Mouse (Mus musculus): ENCODE data around the gene Mrpl11. TPM values are rescaled to one million over a fixed set of nuclear protein-coding genes. Genes with fewer than 3 reads are reported as not detected.

Gene Mrpl11
- total RNA-seq, 1 experiment, result 102 TPM

DNA sequence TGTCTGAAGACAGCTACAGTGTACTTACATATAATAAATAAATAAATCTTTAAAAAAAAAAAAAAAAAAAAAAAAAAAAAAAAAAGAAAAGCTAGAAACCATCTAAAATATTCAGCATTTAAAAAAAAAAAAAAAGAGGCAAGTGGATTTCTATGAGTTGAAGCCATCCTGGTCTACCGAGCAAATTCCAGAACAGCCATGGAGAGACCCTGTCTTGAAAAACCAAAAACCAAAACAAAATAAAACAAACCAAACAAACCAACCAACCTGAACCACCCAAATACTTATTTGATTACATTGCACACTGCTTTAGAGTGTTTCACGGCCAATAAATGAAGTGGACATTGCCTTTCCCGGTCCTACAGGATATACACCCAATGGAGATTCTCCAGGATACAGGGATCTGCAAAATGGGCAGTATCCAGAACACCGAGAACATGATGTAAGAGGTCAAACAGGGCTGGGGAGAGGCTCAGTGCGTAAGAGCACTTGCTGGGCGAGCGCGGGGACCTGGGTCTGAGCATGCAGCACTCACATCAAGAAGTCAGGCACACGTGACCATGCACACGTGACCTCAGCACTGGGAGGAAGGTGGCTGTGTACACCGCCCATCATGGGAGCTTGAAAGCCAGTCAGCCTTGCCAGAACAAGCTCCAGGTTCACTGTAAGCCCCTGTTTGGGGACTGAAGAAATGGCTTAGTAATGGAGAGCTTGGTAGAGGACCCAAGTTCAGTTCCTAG, 36.7 kb upstream of the Mrpl11 start:
- TF ChIP-seq HCFC1 (IDR thresholded peaks at IDR 0.05; ENCODE audit: borderline replicate concordance, insufficient read depth, low read length), result no peak
- peak; percentile 91 for TF ChIP-seq ZNF384 (IDR thresholded peaks at IDR 0.05; ENCODE audit: low read depth, low read length)
- TF ChIP-seq ZC3H11A (IDR thresholded peaks at IDR 0.05; ENCODE audit: borderline replicate concordance, low read depth, low read length), result no peak
- TF ChIP-seq CHD2 (IDR thresholded peaks at IDR 0.05; ENCODE audit: low read depth, low read length), result no peak
- DNase-seq (ENCODE audit: low read depth, low spot score), result peak; percentile 47
- Histone ChIP-seq H3K9me3 (ENCODE audit: control insufficient read depth, insufficient read depth, low read depth, low read length) (no peaks in the 10 kb centered on the region), H3K4me1 (ENCODE audit: control insufficient read depth in 2 of 2, insufficient read depth in 2 of 2, low read length in 2 of 2, poor library complexity in 1 of 2) (peaks cover 0 to 15% of the 10 kb centered on the region in 2 experiments; a peak in 2 of 4 replicates), H3K27ac (ENCODE audit: insufficient read depth, low read depth, low read length, poor library complexity, severe bottlenecking) (peak overlapping the region; percentile 2; the same call in 1 of the 2 replicates), H3K9ac (ENCODE audit: insufficient read depth, low read depth, low read length, poor library complexity, severe bottlenecking) (peak overlapping the region; percentile 57; the same call in 1 of the 2 replicates), H3K36me3 (ENCODE audit: control insufficient read depth, insufficient read depth, low read length, poor library complexity, severe bottlenecking) (peaks cover 44% of the 10 kb centered on the region), H3K4me3 (ENCODE audit: insufficient read depth in 1 of 2, low read depth in 1 of 2, low read length in 2 of 2, poor library complexity in 1 of 2, severe bottlenecking in 1 of 2) (peak overlapping the region in 1 of 2 experiments; percentile 20; a peak in 1 of 4 replicates)
- in situ Hi-C loops (cut with MboI; ENCODE audit: low sequenced_read_pairs in 2 of 2, unreplicated experiment in 2 of 2), result no loop called here

- peak within 1 kb of the TSS; percentile 77 to 98 for H3K4me3 ChIP-seq (ENCODE audit: insufficient read depth in 1 of 2, low read depth in 1 of 2, low read length in 2 of 2, poor library complexity in 1 of 2, severe bottlenecking in 1 of 2)
- H3K4me1 ChIP-seq (ENCODE audit: control insufficient read depth in 2 of 2, insufficient read depth in 2 of 2, low read length in 2 of 2, poor library complexity in 1 of 2), result peaks cover 0 to 16% of the 10 kb centered on the region in 2 experiments; a peak in 3 of 4 replicates
- no peaks in the 10 kb centered on the region for H3K9me3 ChIP-seq (ENCODE audit: control insufficient read depth, insufficient read depth, low read depth, low read length)
- peak within 1 kb of the TSS; percentile 75 for H3K9ac ChIP-seq (ENCODE audit: insufficient read depth, low read depth, low read length, poor library complexity, severe bottlenecking)
- H3K36me3 ChIP-seq (ENCODE audit: control insufficient read depth, insufficient read depth, low read length, poor library complexity, severe bottlenecking), result peaks cover 18% of the 10 kb centered on the region
- peak; percentile 99 for DNase-seq (ENCODE audit: low read depth, low spot score)
- in situ Hi-C loops (cut with MboI; ENCODE audit: low sequenced_read_pairs in 2 of 2, unreplicated experiment in 2 of 2), result no loop called here
- peak within 1 kb of the TSS; percentile 59; the same call in 1 of the 2 replicates for H3K27ac ChIP-seq (ENCODE audit: insufficient read depth, low read depth, low read length, poor library complexity, severe bottlenecking)
- TF ChIP-seq ZC3H11A (IDR thresholded peaks at IDR 0.05; ENCODE audit: borderline replicate concordance, low read depth, low read length), result no peak
- TF ChIP-seq CHD2 (IDR thresholded peaks at IDR 0.05; ENCODE audit: low read depth, low read length), result peak; percentile 76; the same call in 1 of the 2 replicates
- TF ChIP-seq MAFK (IDR thresholded peaks at IDR 0.05; ENCODE audit: insufficient read depth, low read depth, low read length), result no peak
- TF ChIP-seq ZNF384 (IDR thresholded peaks at IDR 0.05; ENCODE audit: low read depth, low read length), result 0 out of 2 replicates have a peak, but pooled peaks have one; percentile 6
- peak; percentile 54; the same call in 1 of the 2 replicates for TF ChIP-seq HCFC1 (IDR thresholded peaks at IDR 0.05; ENCODE audit: borderline replicate concordance, insufficient read depth, low read length)
Measured at GRCm38 (mm10) chr19:4927904-4928531, 33.9 kb upstream of the Mrpl11 start, which contains the start of gene Dpp3. Gene Dpp3 (minus strand): TSS chr19:4928287.

DNA sequence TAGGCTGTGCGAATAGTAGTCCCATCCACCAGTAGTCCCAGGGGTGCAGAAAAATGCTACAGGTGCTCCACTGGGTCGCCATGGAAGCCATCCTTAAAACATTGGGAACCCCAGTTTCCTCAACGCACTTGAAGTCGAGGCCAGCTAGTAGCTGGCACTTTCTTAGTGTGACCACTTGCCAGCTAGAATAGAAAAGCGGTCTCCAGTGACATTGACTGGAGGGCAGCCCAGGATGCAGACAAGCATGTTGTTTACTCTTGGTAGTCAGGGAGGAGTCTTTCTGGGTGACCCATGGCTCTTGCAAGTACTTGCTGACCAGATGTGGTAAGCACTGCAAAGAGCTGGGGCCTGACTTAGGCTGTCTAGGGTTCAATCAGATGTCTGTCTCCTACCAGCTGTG, 33.2 kb upstream of the Mrpl11 start:
- no peak for DNase-seq (ENCODE audit: low read depth, low spot score)
- peaks cover 0 to 16% of the 10 kb centered on the region in 2 experiments; a peak in 3 of 4 replicates for H3K4me1 ChIP-seq (ENCODE audit: control insufficient read depth in 2 of 2, insufficient read depth in 2 of 2, low read length in 2 of 2, poor library complexity in 1 of 2)
- in situ Hi-C loops (cut with MboI; ENCODE audit: low sequenced_read_pairs in 2 of 2, unreplicated experiment in 2 of 2), result no loop called here
- peaks cover 10% of the 10 kb centered on the region for H3K36me3 ChIP-seq (ENCODE audit: control insufficient read depth, insufficient read depth, low read length, poor library complexity, severe bottlenecking)
- TF ChIP-seq ZC3H11A (IDR thresholded peaks at IDR 0.05; ENCODE audit: borderline replicate concordance, low read depth, low read length), result no peak
- TF ChIP-seq CHD2 (IDR thresholded peaks at IDR 0.05; ENCODE audit: low read depth, low read length), result no peak
- TF ChIP-seq ZNF384 (IDR thresholded peaks at IDR 0.05; ENCODE audit: low read depth, low read length), result no peak
- no peak for TF ChIP-seq HCFC1 (IDR thresholded peaks at IDR 0.05; ENCODE audit: borderline replicate concordance, insufficient read depth, low read length)
- TF ChIP-seq MAFK (IDR thresholded peaks at IDR 0.05; ENCODE audit: insufficient read depth, low read depth, low read length), result no peak
- peak overlapping the region in 1 of 2 experiments; percentile 98; a peak in 2 of 4 replicates for H3K4me3 ChIP-seq (ENCODE audit: insufficient read depth in 1 of 2, low read depth in 1 of 2, low read length in 2 of 2, poor library complexity in 1 of 2, severe bottlenecking in 1 of 2)
- no peak overlapping the region for H3K27ac ChIP-seq (ENCODE audit: insufficient read depth, low read depth, low read length, poor library complexity, severe bottlenecking)
- H3K9ac ChIP-seq (ENCODE audit: insufficient read depth, low read depth, low read length, poor library complexity, severe bottlenecking), result peak overlapping the region; percentile 75; the same call in 1 of the 2 replicates
- no peaks in the 10 kb centered on the region for H3K9me3 ChIP-seq (ENCODE audit: control insufficient read depth, insufficient read depth, low read depth, low read length)

GRCm38 (mm10) chr19:4936896-4937295, 25.1 kb upstream of the Mrpl11 start:
- peaks cover 0 to 2% of the 10 kb centered on the region in 2 experiments; a peak in 1 of 4 replicates for H3K4me1 ChIP-seq (ENCODE audit: control insufficient read depth in 2 of 2, insufficient read depth in 2 of 2, low read length in 2 of 2, poor library complexity in 1 of 2)
- no peak for TF ChIP-seq MAFK (IDR thresholded peaks at IDR 0.05; ENCODE audit: insufficient read depth, low read depth, low read length)
- no peak for TF ChIP-seq ZNF384 (IDR thresholded peaks at IDR 0.05; ENCODE audit: low read depth, low read length)
- no peak for TF ChIP-seq HCFC1 (IDR thresholded peaks at IDR 0.05; ENCODE audit: borderline replicate concordance, insufficient read depth, low read length)
- no peak for TF ChIP-seq CHD2 (IDR thresholded peaks at IDR 0.05; ENCODE audit: low read depth, low read length)
- TF ChIP-seq ZC3H11A (IDR thresholded peaks at IDR 0.05; ENCODE audit: borderline replicate concordance, low read depth, low read length), result no peak

More at GRCm38 (mm10) chr19:4936896-4937295, 25.1 kb upstream of the Mrpl11 start:
- no peak for DNase-seq (ENCODE audit: low read depth, low spot score)
- H3K9ac ChIP-seq (ENCODE audit: insufficient read depth, low read depth, low read length, poor library complexity, severe bottlenecking), result no peak overlapping the region
- H3K9me3 ChIP-seq (ENCODE audit: control insufficient read depth, insufficient read depth, low read depth, low read length), result no peaks in the 10 kb centered on the region
- no peaks in the 10 kb centered on the region for H3K36me3 ChIP-seq (ENCODE audit: control insufficient read depth, insufficient read depth, low read length, poor library complexity, severe bottlenecking)
- in situ Hi-C loops (cut with MboI; ENCODE audit: low sequenced_read_pairs in 2 of 2, unreplicated experiment in 2 of 2), result no loop called here
- H3K27ac ChIP-seq (ENCODE audit: insufficient read depth, low read depth, low read length, poor library complexity, severe bottlenecking), result no peak overlapping the region
- no peak overlapping the region for H3K4me3 ChIP-seq (ENCODE audit: insufficient read depth in 1 of 2, low read depth in 1 of 2, low read length in 2 of 2, poor library complexity in 1 of 2, severe bottlenecking in 1 of 2)
